Mouse (Mus musculus) limb, embryonic 10.5 days (tissue): Measurements from ENCODE around the gene Eif4e3. TPM values are rescaled to one million over a fixed set of nuclear protein-coding genes. Genes with fewer than 3 reads are reported as not detected.

ENCODE experiments used
- DNase-seq: peaks from one replicate; pipeline ENCODE4 v3.0.0-alpha.2; 2017; ENCODE audit warnings: low spot score
- H3K27ac ChIP-seq: fragments of 300-500 bp; sonication (generic); 2 replicates; pipeline ENCODE4 v1.5.1; 2016; ENCODE audit warnings: mild to moderate bottlenecking
- H3K27me3 ChIP-seq: fragments of 300-500 bp; sonication (generic); 2 replicates; pipeline ENCODE4 v1.6.1; 2016; ENCODE audit warnings: low read depth, mild to moderate bottlenecking; ENCODE audit not compliant: poor library complexity, severe bottlenecking
- H3K36me3 ChIP-seq: fragments of 300-500 bp; sonication (generic); 2 replicates; pipeline ENCODE4 v1.6.1; 2016; ENCODE audit warnings: mild to moderate bottlenecking, moderate library complexity
- H3K4me1 ChIP-seq: fragments of 300-500 bp; sonication (generic); 2 replicates; pipeline ENCODE4 v1.6.1; 2016
- H3K4me3 ChIP-seq: fragments of 300-500 bp; sonication (generic); 2 replicates; pipeline ENCODE4 v1.5.1; 2016; ENCODE audit warnings: mild to moderate bottlenecking, moderate library complexity
- H3K9me3 ChIP-seq: fragments of 300-500 bp; sonication (generic); replicated peaks from 2 replicates; pipeline ENCODE4 v1.6.1; 2016; ENCODE audit warnings: mild to moderate bottlenecking
- WGBS: fragments of 180-500 bp; shearing (Covaris S2); methylation state at CpG from one replicate; pipeline ENCODE4 v1.1.7; 2016; 5-methylcytosine and 5-hydroxymethylcytosine counted together
- polyA plus RNA-seq: library from polyadenylated mRNA; unstranded; fragments of >200 nt; fragmentation: Nextera tagmentation; extraction: Ambion mirVana; gene quantifications from 2 replicates; pipeline ENCODE4 v1.2.1, GENCODE M21; 2016

The Eif4e3 gene
- polyA plus RNA-seq, 1 experiment from 2014 or later = 14.6 TPM

- WGBS = 64% methylated on average over 7 of the region's 7 CpGs
Observed at GRCm38 (mm10) chr6:99655488-99655887, 11.1 kb downstream of the Eif4e3 start.

GRCm38 (mm10) chr6:99654343-99654742, 12.2 kb downstream of the Eif4e3 start:
- DNase-seq = no peak
- H3K9me3 ChIP-seq = no peaks in the 10 kb centered on the region
- no peak overlapping the region for H3K4me3 ChIP-seq
- H3K4me1 ChIP-seq = peaks cover 24% of the 10 kb centered on the region; the same call in 1 of the 2 replicates
- no peaks in the 10 kb centered on the region for H3K27me3 ChIP-seq
- no peaks in the 10 kb centered on the region for H3K36me3 ChIP-seq
- H3K27ac ChIP-seq = no peak overlapping the region
- 39% methylated on average over 5 of the region's 5 CpGs for WGBS

More at GRCm38 (mm10) chr6:99655488-99655887, 11.1 kb downstream of the Eif4e3 start:
- Histone ChIP-seq H3K27me3 (no peaks in the 10 kb centered on the region), H3K4me3 (no peak overlapping the region), H3K9me3 (no peaks in the 10 kb centered on the region), H3K36me3 (no peaks in the 10 kb centered on the region), H3K27ac (no peak overlapping the region), H3K4me1 (peaks cover 24% of the 10 kb centered on the region)
- no peak for DNase-seq

GRCm38 (mm10) chr6:99652341-99652740, 14.2 kb downstream of the Eif4e3 start:
- Histone ChIP-seq H3K4me1 (peaks cover 30% of the 10 kb centered on the region; the same call in 1 of the 2 replicates), H3K27ac (no peak overlapping the region), H3K27me3 (no peaks in the 10 kb centered on the region), H3K4me3 (no peak overlapping the region), H3K36me3 (no peaks in the 10 kb centered on the region), H3K9me3 (no peaks in the 10 kb centered on the region)
- 87% methylated on average over 2 of the region's 2 CpGs for WGBS
- DNase-seq = no peak

- Histone ChIP-seq H3K4me1 (peaks cover 13% of the 10 kb centered on the region; the same call in 1 of the 2 replicates), H3K27me3 (no peaks in the 10 kb centered on the region), H3K9me3 (no peaks in the 10 kb centered on the region), H3K36me3 (peaks cover 11% of the 10 kb centered on the region), H3K27ac (no peak overlapping the region), H3K4me3 (no peak overlapping the region)
- 42% methylated on average over 2 of the region's 2 CpGs for WGBS
- DNase-seq = no peak
Observed at GRCm38 (mm10) chr6:99649307-99649706, 17.3 kb downstream of the Eif4e3 start.

- 60% methylated on average over 10 of the region's 10 CpGs for WGBS
- Histone ChIP-seq H3K36me3 (peaks cover 11% of the 10 kb centered on the region), H3K4me1 (peaks cover 7% of the 10 kb centered on the region; the same call in 1 of the 2 replicates), H3K27me3 (no peaks in the 10 kb centered on the region), H3K4me3 (no peak overlapping the region), H3K9me3 (no peaks in the 10 kb centered on the region), H3K27ac (no peak overlapping the region)
- no peak for DNase-seq
Observed at GRCm38 (mm10) chr6:99646344-99646743, 20.2 kb downstream of the Eif4e3 start.

GRCm38 (mm10) chr6:99644876-99645275, 21.7 kb downstream of the Eif4e3 start:
- H3K4me1 ChIP-seq = peaks cover 7% of the 10 kb centered on the region; the same call in 1 of the 2 replicates
- 88% methylated on average over 5 of the region's 5 CpGs for WGBS
- H3K36me3 ChIP-seq = peaks cover 11% of the 10 kb centered on the region
- H3K9me3 ChIP-seq = no peaks in the 10 kb centered on the region
- H3K27me3 ChIP-seq = no peaks in the 10 kb centered on the region
- no peak overlapping the region for H3K27ac ChIP-seq
- no peak for DNase-seq
- no peak overlapping the region for H3K4me3 ChIP-seq

DNA sequence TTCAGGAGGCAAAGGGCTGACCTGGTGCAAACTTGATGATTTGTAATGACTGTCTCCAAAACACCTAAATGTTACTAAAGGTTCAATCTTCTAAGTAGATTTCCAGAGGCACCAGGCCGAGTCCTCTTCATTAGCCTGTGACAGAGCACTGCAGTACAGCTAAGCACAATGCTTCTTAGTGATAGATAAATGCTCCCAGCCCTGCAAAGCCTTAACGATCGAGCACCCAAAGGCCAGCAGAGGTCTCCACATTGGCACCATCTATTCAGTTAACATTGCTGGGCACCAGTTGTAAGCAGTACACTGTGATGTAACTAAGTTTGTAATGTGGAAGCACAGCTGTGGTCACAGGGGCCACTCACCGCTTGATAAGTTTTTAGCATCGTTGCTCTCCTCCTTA, 22.2 kb downstream of the Eif4e3 start:
- WGBS = 90% methylated on average over 5 of the region's 5 CpGs
- Histone ChIP-seq H3K9me3 (no peaks in the 10 kb centered on the region), H3K27ac (no peak overlapping the region), H3K36me3 (peaks cover 15% of the 10 kb centered on the region), H3K4me1 (peaks cover 7% of the 10 kb centered on the region; the same call in 1 of the 2 replicates), H3K27me3 (no peaks in the 10 kb centered on the region), H3K4me3 (no peak overlapping the region)
- no peak for DNase-seq

DNA sequence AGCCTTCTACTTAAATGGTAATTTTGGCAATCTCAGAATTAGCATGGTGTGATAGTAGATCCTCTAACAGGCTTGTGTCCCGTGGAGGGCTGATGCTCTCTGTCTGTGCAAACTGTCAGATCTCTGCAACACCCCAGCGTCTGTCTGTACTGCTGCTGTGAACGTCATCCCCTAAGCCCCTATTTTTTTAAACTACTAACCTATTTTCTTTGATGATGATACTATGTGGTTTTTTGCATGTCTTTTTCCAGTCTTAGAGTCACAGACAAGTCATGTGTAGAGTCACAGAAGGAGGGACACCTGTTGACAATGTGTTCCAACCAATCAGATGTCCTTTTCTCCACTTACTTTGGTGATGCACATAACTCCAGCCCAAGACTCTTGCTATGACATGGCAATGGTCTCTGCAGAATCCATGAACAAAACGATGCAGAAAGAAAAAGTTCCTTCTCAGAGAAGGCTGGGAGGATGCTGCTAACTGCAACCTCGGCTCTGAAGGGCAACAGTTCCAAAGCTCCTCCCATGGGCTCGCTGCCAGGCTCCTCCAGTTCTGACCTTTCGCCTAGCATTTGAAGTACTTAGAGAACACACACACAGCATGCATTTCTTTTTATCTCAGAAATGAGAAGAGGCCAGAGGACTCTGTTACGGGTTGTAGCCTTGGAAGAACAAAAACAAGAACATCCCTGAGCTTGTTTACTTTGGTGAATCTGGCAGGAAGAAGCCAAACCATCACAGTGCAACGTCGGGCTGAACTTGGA, 23.0 kb downstream of the Eif4e3 start:
- Histone ChIP-seq H3K4me3 (no peak overlapping the region), H3K36me3 (peaks cover 21% of the 10 kb centered on the region), H3K27ac (no peak overlapping the region), H3K27me3 (no peaks in the 10 kb centered on the region), H3K4me1 (no peaks in the 10 kb centered on the region), H3K9me3 (no peaks in the 10 kb centered on the region)
- no peak for DNase-seq
- WGBS = 77% methylated on average over 10 of the region's 10 CpGs

- Histone ChIP-seq H3K36me3 (peaks cover 12% of the 10 kb centered on the region), H3K27me3 (no peaks in the 10 kb centered on the region), H3K27ac (no peak overlapping the region), H3K4me3 (no peak overlapping the region), H3K9me3 (no peaks in the 10 kb centered on the region), H3K4me1 (peaks cover 16% of the 10 kb centered on the region)
- 80% methylated on average over 4 of the region's 4 CpGs for WGBS
- DNase-seq = no peak
Observed at GRCm38 (mm10) chr6:99637456-99637855, 29.1 kb downstream of the Eif4e3 start.

- Histone ChIP-seq H3K27me3 (no peaks in the 10 kb centered on the region), H3K27ac (no peak overlapping the region), H3K4me1 (peaks cover 16% of the 10 kb centered on the region), H3K9me3 (no peaks in the 10 kb centered on the region), H3K4me3 (no peak overlapping the region), H3K36me3 (peaks cover 16% of the 10 kb centered on the region)
- DNase-seq = no peak
- 60% methylated on average over 8 of the region's 8 CpGs for WGBS
Observed at GRCm38 (mm10) chr6:99636801-99637200, 29.8 kb downstream of the Eif4e3 start.

GRCm38 (mm10) chr6:99636121-99636520, 30.4 kb downstream of the Eif4e3 start:
- no peaks in the 10 kb centered on the region for H3K27me3 ChIP-seq
- no peak overlapping the region for H3K4me3 ChIP-seq
- H3K36me3 ChIP-seq = peaks cover 16% of the 10 kb centered on the region
- peaks cover 16% of the 10 kb centered on the region for H3K4me1 ChIP-seq
- no peak for DNase-seq
- no peaks in the 10 kb centered on the region for H3K9me3 ChIP-seq
- no peak overlapping the region for H3K27ac ChIP-seq
- 82% methylated on average over 9 of the region's 9 CpGs for WGBS

DNA sequence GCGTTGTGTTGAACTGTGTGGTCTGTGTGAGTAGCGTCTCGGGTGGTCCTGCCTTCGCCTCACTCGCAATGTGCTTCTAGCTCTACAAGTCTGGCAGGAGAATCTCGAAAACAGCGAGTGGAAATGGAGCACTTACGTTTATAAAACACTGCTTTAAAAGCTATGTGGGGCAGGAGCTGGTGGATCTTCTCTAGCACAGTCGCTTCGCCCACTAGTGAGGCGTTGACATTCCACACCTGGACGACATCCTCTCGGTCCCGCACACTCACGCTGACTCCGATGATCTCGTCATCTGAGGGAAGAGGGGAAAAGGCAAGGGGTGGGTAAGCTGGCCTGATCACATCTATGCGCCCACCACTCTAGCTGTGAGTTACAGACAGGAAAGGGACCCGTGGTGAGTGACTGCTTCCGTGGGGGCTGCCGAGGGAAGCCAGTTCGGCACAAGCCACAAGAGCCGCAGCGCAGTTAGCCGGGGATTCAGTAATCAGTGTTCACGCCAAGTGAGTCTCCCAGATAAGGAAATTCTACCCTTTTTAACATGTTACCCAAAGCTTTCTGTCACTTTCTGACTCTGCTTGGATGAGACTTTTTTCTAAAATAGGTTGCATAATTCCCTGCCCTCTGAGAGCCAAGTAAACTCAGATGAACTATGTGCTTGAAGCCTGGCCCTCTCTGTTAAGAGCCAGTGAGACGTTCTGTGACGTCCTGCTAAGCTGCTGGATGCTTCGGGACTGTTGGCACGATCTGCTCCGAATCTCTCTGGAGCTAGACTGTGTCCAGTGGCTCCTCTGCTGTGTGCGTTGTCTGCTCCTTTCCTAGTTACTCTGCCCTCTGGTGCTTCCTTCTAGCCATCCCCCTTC, 34.2 kb downstream of the Eif4e3 start:
- H3K4me3 ChIP-seq = no peak overlapping the region
- H3K27ac ChIP-seq = no peak overlapping the region
- H3K9me3 ChIP-seq = no peaks in the 10 kb centered on the region
- 91% methylated on average over 32 of the region's 32 CpGs for WGBS
- H3K4me1 ChIP-seq = peaks cover 12% of the 10 kb centered on the region
- H3K27me3 ChIP-seq = no peaks in the 10 kb centered on the region
- DNase-seq = no peak
- H3K36me3 ChIP-seq = peaks cover 17% of the 10 kb centered on the region

GRCm38 (mm10) chr6:99631637-99632036, 34.9 kb downstream of the Eif4e3 start:
- H3K27ac ChIP-seq = no peak overlapping the region
- 94% methylated on average over 5 of the region's 5 CpGs for WGBS
- no peak overlapping the region for H3K4me3 ChIP-seq
- H3K27me3 ChIP-seq = no peaks in the 10 kb centered on the region
- no peaks in the 10 kb centered on the region for H3K9me3 ChIP-seq
- no peak for DNase-seq
- H3K4me1 ChIP-seq = peaks cover 5% of the 10 kb centered on the region
- peaks cover 17% of the 10 kb centered on the region for H3K36me3 ChIP-seq
